Mouse (Mus musculus) embryonic facial prominence, embryonic 13.5 days (tissue): ENCODE measurements at regions not wholly inside any gene's neighbourhood (a gene's known extent, or its start where the extent isn't known, plus 50 kb on each side); places are given as distances from the start of the nearest gene placed in this dataset.

Experiments
- ATAC-seq: fragments of 200-750 bp; cut with Nextera tagmentation; 2 replicates; pipeline ENCODE4 v1.8.0; 2017; ENCODE audit warnings: low read depth; ENCODE audit not compliant: insufficient number of reproducible peaks, insufficient read depth, low FRiP score, low TSS enrichment
- H3K27ac ChIP-seq: fragments of 300-500 bp; sonication (generic); 2 replicates; pipeline ENCODE4 v1.5.1; 2015; ENCODE audit warnings: moderate library complexity, mild to moderate bottlenecking, inconsistent platforms
- H3K27me3 ChIP-seq: fragments of 300-500 bp; sonication (generic); 2 replicates; pipeline ENCODE4 v1.6.1; 2015; ENCODE audit warnings: mild to moderate bottlenecking, inconsistent platforms
- H3K36me3 ChIP-seq: fragments of 300-500 bp; sonication (generic); 2 replicates; pipeline ENCODE4 v1.6.1; 2015; ENCODE audit warnings: mild to moderate bottlenecking, inconsistent platforms
- H3K4me1 ChIP-seq: fragments of 300-500 bp; sonication (generic); 2 replicates; pipeline ENCODE4 v1.6.1; 2015; ENCODE audit warnings: inconsistent platforms
- H3K4me2 ChIP-seq: fragments of 300-500 bp; sonication (generic); 2 replicates; pipeline ENCODE4 v1.6.1; 2015; ENCODE audit warnings: moderate library complexity, mild to moderate bottlenecking, inconsistent platforms
- H3K4me3 ChIP-seq: fragments of 300-500 bp; sonication (generic); 2 replicates; pipeline ENCODE4 v1.5.1; 2015; ENCODE audit warnings: mild to moderate bottlenecking, inconsistent platforms
- H3K9ac ChIP-seq: fragments of 300-500 bp; sonication (generic); 2 replicates; pipeline ENCODE4 v1.6.1; 2015; ENCODE audit warnings: mild to moderate bottlenecking, inconsistent platforms
- H3K9me3 ChIP-seq: fragments of 300-500 bp; sonication (generic); 2 replicates; pipeline ENCODE4 v1.6.1; 2016; ENCODE audit warnings: inconsistent platforms
- WGBS: fragments of 180-500 bp; shearing (Covaris S2); methylation state at CpG from one replicate; pipeline ENCODE4 v1.1.7; 2015; ENCODE audit warnings: mixed read lengths; 5-methylcytosine and 5-hydroxymethylcytosine counted together

DNA sequence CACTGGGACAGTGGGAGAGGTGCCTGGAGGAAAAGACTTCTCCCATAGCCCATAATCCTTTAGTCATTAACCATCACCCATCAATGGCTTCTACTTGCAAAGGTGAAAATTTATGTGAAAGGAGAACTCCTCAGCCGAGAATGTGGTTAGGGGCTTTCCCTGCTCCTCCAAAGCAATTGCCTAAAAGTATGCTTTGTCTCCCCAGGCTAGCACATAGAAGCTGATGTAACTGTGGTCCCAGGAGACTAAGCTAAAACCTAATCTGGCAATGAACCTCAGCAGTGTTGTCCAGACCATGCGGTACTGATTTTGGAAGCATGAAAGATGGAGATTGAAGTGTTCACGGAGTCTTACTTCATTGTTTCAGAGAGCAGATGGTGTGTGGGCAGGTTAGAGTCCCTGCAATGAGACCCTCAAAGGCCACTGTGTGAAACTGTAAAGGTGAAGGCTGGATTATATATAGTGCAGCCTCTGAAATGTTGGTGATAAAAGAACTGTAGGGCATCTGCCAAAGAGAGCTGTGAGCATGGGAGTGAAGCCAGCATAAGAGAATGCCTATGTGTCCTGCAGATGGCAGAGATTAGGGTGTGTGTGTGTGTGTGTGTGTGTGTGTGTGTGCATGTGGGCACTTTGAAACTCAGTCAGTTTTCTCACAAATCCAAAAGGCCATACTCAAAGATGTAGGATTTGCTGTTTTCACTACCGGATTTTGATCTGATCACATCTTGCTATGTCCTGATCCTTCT, 289.6 kb upstream of the Fermt1 start:
- Histone ChIP-seq H3K4me2 (no peak overlapping the region), H3K4me3 (no peak overlapping the region), H3K4me1 (no peaks in the 10 kb centered on the region), H3K36me3 (no peaks in the 10 kb centered on the region), H3K9me3 (no peaks in the 10 kb centered on the region), H3K27ac (no peak overlapping the region), H3K9ac (no peak overlapping the region), H3K27me3 (no peaks in the 10 kb centered on the region)
- no peak for ATAC-seq
- WGBS = 69% methylated on average over 4 of the region's 4 CpGs

DNA sequence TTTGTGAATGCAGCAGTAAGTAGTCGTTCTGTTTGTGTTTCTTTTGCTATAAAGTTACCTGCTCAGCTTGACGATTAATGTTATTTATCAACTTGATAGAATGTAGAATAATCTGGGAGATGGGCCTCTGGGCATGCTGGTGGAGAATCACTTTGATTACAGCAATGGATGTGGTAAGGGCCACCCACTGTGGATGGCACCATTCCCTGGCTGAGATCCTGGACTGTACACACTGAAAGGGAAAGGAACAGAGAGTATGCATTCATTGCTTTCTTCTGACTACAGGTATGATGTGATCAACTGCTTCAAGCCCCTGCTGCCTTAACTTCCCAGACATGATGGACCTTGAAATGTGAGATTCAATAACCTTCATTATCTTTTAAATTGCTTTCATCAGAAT, 299.8 kb upstream of the Bmp2 start:
- no peak overlapping the region for H3K27ac ChIP-seq
- H3K4me1 ChIP-seq = no peaks in the 10 kb centered on the region
- no peak overlapping the region for H3K9ac ChIP-seq
- ATAC-seq = no peak
- no peak overlapping the region for H3K4me3 ChIP-seq
- H3K9me3 ChIP-seq = no peaks in the 10 kb centered on the region
- no peaks in the 10 kb centered on the region for H3K36me3 ChIP-seq
- H3K27me3 ChIP-seq = no peaks in the 10 kb centered on the region
- no peak overlapping the region for H3K4me2 ChIP-seq
- 76% methylated on average over 2 of the region's 2 CpGs for WGBS

DNA sequence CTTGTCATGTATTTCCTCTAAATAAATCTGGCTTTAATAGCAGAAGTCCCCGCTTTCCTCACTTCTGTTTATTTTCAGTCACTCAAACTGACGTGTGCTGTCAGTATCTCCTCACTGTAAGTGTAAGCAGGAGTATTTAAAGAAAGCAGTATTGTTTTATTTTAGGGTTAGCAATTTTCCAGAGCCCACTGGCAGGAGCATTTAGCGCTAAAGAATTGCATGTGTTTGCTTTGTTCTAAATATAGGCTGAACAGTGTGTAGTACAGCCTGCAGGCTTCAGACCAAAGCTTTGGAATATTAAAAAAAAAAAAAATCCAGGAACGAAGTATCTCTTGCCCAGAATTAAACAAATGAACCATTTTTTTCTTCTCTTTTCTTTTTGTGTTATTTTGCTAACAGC, 277.5 kb upstream of the Bmp2 start:
- Histone ChIP-seq H3K9me3 (no peaks in the 10 kb centered on the region), H3K27me3 (no peaks in the 10 kb centered on the region), H3K4me2 (no peak overlapping the region), H3K27ac (no peak overlapping the region), H3K4me3 (no peak overlapping the region), H3K36me3 (no peaks in the 10 kb centered on the region), H3K9ac (no peak overlapping the region), H3K4me1 (0 out of 2 replicates have a peak, but pooled peaks cover 7% of the 10 kb centered on the region)
- ATAC-seq = no peak
- 13% methylated on average over 4 of the region's 4 CpGs for WGBS

- WGBS = 60% methylated on average over 4 of the region's 4 CpGs
- Histone ChIP-seq H3K4me2 (no peak overlapping the region), H3K4me1 (peaks cover 15% of the 10 kb centered on the region), H3K27ac (no peak overlapping the region), H3K36me3 (no peaks in the 10 kb centered on the region), H3K9me3 (no peaks in the 10 kb centered on the region), H3K9ac (no peak overlapping the region), H3K4me3 (no peak overlapping the region), H3K27me3 (no peaks in the 10 kb centered on the region)
- ATAC-seq = no peak
These were observed 273.4 kb upstream of the Bmp2 start for GRCm38 (mm10) chr2:133278546-133278945.

DNA sequence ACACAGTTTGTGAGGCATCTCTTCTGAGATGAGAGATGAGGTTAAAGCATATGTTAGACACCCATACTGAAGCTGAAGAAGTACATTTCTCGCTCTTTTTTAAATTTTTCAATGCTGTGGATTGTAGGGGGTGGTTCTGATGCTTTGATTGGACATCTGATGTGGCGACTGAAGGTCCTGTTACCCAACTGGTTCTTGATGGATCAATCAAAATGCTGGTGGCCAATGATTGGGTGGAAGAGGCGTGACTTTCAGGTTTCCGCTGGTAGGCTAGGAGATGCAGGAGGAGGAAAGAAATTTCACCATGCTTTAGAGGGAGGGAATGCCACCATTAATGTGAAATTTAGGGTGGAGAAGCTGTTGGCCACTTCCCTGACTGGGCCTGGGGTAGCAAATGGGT, 272.7 kb upstream of the Bmp2 start:
- Histone ChIP-seq H3K4me3 (no peak overlapping the region), H3K9ac (no peak overlapping the region), H3K27me3 (no peaks in the 10 kb centered on the region), H3K36me3 (no peaks in the 10 kb centered on the region), H3K27ac (no peak overlapping the region), H3K9me3 (no peaks in the 10 kb centered on the region), H3K4me2 (no peak overlapping the region), H3K4me1 (peaks cover 16% of the 10 kb centered on the region)
- ATAC-seq = no peak
- WGBS = 85% methylated on average over 4 of the region's 4 CpGs

DNA sequence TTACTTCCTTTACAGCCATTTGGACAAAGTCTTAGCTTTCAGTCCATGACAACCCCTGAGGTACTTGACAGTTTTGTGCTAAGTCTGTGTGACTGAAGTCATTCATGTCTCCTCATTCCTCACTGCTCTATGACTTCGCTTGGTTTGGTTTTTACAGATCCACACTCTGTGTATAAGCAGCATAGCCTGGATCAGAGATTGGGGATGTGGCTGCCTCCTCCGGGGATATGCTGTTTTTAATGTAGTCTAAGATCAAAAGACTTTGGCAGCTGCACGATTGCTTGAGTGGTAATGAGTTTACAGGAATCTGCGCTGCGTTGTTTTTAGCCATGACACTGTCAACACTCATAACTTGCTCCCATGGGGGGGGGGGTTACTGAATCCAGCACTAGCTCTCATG, 269.3 kb upstream of the Bmp2 start:
- H3K36me3 ChIP-seq = no peaks in the 10 kb centered on the region
- WGBS = 33% methylated on average over 5 of the region's 5 CpGs

DNA sequence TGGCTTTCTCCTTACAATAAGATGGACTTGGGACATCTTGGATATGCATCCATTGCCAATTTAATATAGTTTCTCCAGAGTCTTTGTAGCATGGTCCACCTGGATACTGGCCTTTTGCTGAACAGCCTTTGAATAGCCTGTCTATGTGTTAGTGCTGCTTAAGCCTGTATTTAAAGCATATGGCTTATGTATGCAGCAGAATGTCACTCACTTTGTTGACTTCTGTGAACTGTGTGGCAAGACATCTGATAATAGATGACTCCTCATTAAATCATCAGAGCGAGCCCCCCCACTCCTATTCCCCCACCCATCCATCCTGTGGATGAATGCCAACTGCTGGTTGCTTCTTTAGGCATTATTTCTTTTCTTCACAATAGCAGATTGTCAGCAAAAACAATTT, 268.2 kb upstream of the Bmp2 start:
- Histone ChIP-seq H3K36me3 (no peaks in the 10 kb centered on the region), H3K4me3 (no peak overlapping the region), H3K4me1 (peaks cover 19% of the 10 kb centered on the region), H3K4me2 (no peak overlapping the region), H3K9me3 (no peaks in the 10 kb centered on the region), H3K27ac (0 out of 2 replicates have a peak overlapping the region, but pooled peaks have one; percentile 28), H3K9ac (no peak overlapping the region), H3K27me3 (no peaks in the 10 kb centered on the region)
- no peak for ATAC-seq
- 24% methylated on average over 1 of the region's 1 CpGs for WGBS

More for the DNA sequence above, 269.3 kb upstream of the Bmp2 start:
- Histone ChIP-seq H3K9me3 (no peaks in the 10 kb centered on the region), H3K4me2 (no peak overlapping the region), H3K4me1 (peaks cover 19% of the 10 kb centered on the region), H3K27ac (no peak overlapping the region), H3K9ac (no peak overlapping the region), H3K4me3 (no peak overlapping the region), H3K27me3 (no peaks in the 10 kb centered on the region)
- ATAC-seq = no peak

- no peak for ATAC-seq
- WGBS = 60% methylated on average over 7 of the region's 7 CpGs
- no peak overlapping the region for H3K4me3 ChIP-seq
- no peak overlapping the region for H3K9ac ChIP-seq
- no peaks in the 10 kb centered on the region for H3K4me1 ChIP-seq
- H3K27ac ChIP-seq = no peak overlapping the region
- no peaks in the 10 kb centered on the region for H3K36me3 ChIP-seq
- H3K4me2 ChIP-seq = no peak overlapping the region
- H3K9me3 ChIP-seq = no peaks in the 10 kb centered on the region
- no peaks in the 10 kb centered on the region for H3K27me3 ChIP-seq
These were observed 257.8 kb upstream of the Bmp2 start for GRCm38 (mm10) chr2:133294136-133294535.

GRCm38 (mm10) chr2:133305936-133306335, 246.0 kb upstream of the Bmp2 start:
- H3K36me3 ChIP-seq = no peaks in the 10 kb centered on the region
- H3K27me3 ChIP-seq = no peaks in the 10 kb centered on the region
- H3K9me3 ChIP-seq = no peaks in the 10 kb centered on the region
- no peak overlapping the region for H3K27ac ChIP-seq
- no peak overlapping the region for H3K4me2 ChIP-seq
- 72% methylated on average over 3 of the region's 3 CpGs for WGBS
- no peak overlapping the region for H3K9ac ChIP-seq
- ATAC-seq = no peak
- no peak overlapping the region for H3K4me3 ChIP-seq
- H3K4me1 ChIP-seq = no peaks in the 10 kb centered on the region

GRCm38 (mm10) chr2:133311001-133311400, 241.0 kb upstream of the Bmp2 start:
- Histone ChIP-seq H3K27ac (no peak overlapping the region), H3K4me2 (no peak overlapping the region), H3K27me3 (no peaks in the 10 kb centered on the region), H3K9ac (no peak overlapping the region), H3K36me3 (no peaks in the 10 kb centered on the region), H3K9me3 (no peaks in the 10 kb centered on the region), H3K4me1 (no peaks in the 10 kb centered on the region), H3K4me3 (no peak overlapping the region)
- no peak for ATAC-seq
- 65% methylated on average over 1 of the region's 1 CpGs for WGBS

GRCm38 (mm10) chr2:133326290-133327050, 225.5 kb upstream of the Bmp2 start:
- Histone ChIP-seq H3K27ac (no peak overlapping the region), H3K27me3 (peaks cover 3% of the 10 kb centered on the region), H3K4me3 (no peak overlapping the region), H3K4me1 (no peaks in the 10 kb centered on the region), H3K9me3 (no peaks in the 10 kb centered on the region), H3K4me2 (no peak overlapping the region), H3K9ac (no peak overlapping the region), H3K36me3 (no peaks in the 10 kb centered on the region)
- WGBS = 61% methylated on average over 6 of the region's 6 CpGs
- no peak for ATAC-seq

DNA sequence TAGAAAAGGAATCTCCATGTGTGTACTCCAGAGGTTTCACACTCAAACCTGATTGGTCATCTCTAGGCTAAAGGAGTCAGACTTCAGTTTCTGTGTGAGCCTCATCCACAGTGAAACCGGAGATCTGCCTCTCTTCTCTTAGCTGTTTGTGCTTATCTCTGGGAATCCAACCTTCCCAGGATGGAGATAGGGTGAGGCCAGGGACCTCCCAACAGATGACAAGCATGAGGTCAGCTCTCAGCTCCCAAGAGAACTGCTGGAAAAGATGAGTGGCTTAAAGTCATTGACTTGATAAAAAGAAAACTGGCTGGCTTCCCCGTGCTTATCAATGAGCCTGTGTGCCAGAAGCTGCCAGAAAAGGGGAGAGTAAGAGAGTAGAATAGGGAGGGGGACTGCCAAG, 224.3 kb upstream of the Bmp2 start:
- WGBS = 63% methylated on average over 2 of the region's 2 CpGs
- H3K4me2 ChIP-seq = no peak overlapping the region
- peaks cover 3% of the 10 kb centered on the region for H3K27me3 ChIP-seq
- no peaks in the 10 kb centered on the region for H3K9me3 ChIP-seq
- H3K4me1 ChIP-seq = no peaks in the 10 kb centered on the region
- H3K36me3 ChIP-seq = no peaks in the 10 kb centered on the region
- no peak overlapping the region for H3K9ac ChIP-seq
- no peak overlapping the region for H3K4me3 ChIP-seq
- no peak for ATAC-seq
- H3K27ac ChIP-seq = no peak overlapping the region
